Mouse (Mus musculus) MEL (cell line): ENCODE results near the gene Rufy3. TPM values are rescaled to one million over a fixed set of nuclear protein-coding genes. Genes with fewer than 3 reads are reported as not detected.

ENCODE experiments used
- DNase-seq: peaks from one replicate; pipeline ENCODE4 v3.0.0; 2011; ENCODE audit warnings: low read depth, low spot score
- H3K27ac ChIP-seq: 2 replicates; pipeline ENCODE4 v1.5.1; 2012; ENCODE audit warnings: low read depth, mild to moderate bottlenecking, control low read depth, low read length, moderate library complexity; ENCODE audit not compliant: control insufficient read depth
- H3K27me3 ChIP-seq, 2 experiments: fragments of 150-350 bp in 1 of 2; sonication (generic) in 1 of 2; 2 replicates each; pipeline ENCODE4 v1.6.1; 2012; ENCODE audit warnings: low read length in 2 of 2, mild to moderate bottlenecking in 2 of 2, improper control_type of control experiment in 1 of 2, moderate library complexity in 1 of 2; ENCODE audit not compliant: insufficient read depth in 2 of 2, control insufficient read depth in 1 of 2
- H3K36me3 ChIP-seq, 2 experiments: 2 replicates each; pipeline ENCODE4 v1.6.1; 2012 to 2014; ENCODE audit warnings: low read length in 2 of 2, improper control_type of control experiment in 1 of 2, inconsistent platforms in 1 of 2, mild to moderate bottlenecking in 1 of 2; ENCODE audit not compliant: insufficient read depth in 2 of 2, control insufficient read depth in 1 of 2
- H3K4me1 ChIP-seq, 2 experiments: fragments of 150-350 bp in 1 of 2; sonication (generic) in 1 of 2; 2 replicates each; pipeline ENCODE4 v1.6.1; 2012; ENCODE audit warnings: low read length in 2 of 2, improper control_type of control experiment in 1 of 2, mild to moderate bottlenecking in 1 of 2; ENCODE audit not compliant: insufficient read depth in 2 of 2, control insufficient read depth in 1 of 2
- H3K4me3 ChIP-seq, 2 experiments: fragments of 150-350 bp in 1 of 2; sonication (generic) in 1 of 2; 2 replicates each; pipeline ENCODE4 v1.5.1; 2012; ENCODE audit warnings: low read depth in 2 of 2, low read length in 2 of 2, mild to moderate bottlenecking in 2 of 2, moderate library complexity in 2 of 2, control low read depth in 1 of 2, improper control_type of control experiment in 1 of 2; ENCODE audit not compliant: control insufficient read depth in 1 of 2, insufficient read depth in 1 of 2
- H3K79me2 ChIP-seq: 2 replicates; pipeline ENCODE4 v1.6.1; 2012; ENCODE audit warnings: mild to moderate bottlenecking, low read length, moderate library complexity; ENCODE audit not compliant: control insufficient read depth, poor library complexity, insufficient read depth
- H3K9ac ChIP-seq: 2 replicates; pipeline ENCODE4 v1.6.1; 2012; ENCODE audit warnings: low read depth, mild to moderate bottlenecking, control low read depth, low read length, moderate library complexity; ENCODE audit not compliant: control insufficient read depth, poor library complexity, severe bottlenecking
- H3K9me3 ChIP-seq: fragments of 150-350 bp; sonication (generic); replicated peaks from 2 replicates; pipeline ENCODE4 v1.6.1; 2012; ENCODE audit warnings: mild to moderate bottlenecking, low read length, improper control_type of control experiment, moderate library complexity; ENCODE audit not compliant: insufficient read depth
- CHD2 ChIP-seq: IDR thresholded peaks from 2 replicates; pipeline ENCODE4 v1.6.1; 2011; ENCODE audit warnings: low read length, improper control_type of control experiment
- ELF1 ChIP-seq: IDR thresholded peaks from 2 replicates; pipeline ENCODE4 v1.6.1; 2014; ENCODE audit warnings: low read depth, mild to moderate bottlenecking, inconsistent platforms, low read length, improper control_type of control experiment, moderate library complexity
- GABPA ChIP-seq: IDR thresholded peaks from 2 replicates; pipeline ENCODE4 v1.6.1; 2012; ENCODE audit warnings: low read depth, mild to moderate bottlenecking, inconsistent platforms, low read length, improper control_type of control experiment, moderate library complexity
- HCFC1 ChIP-seq: IDR thresholded peaks from 2 replicates; pipeline ENCODE4 v1.6.1; 2012; ENCODE audit warnings: low read depth, mild to moderate bottlenecking, inconsistent platforms, low read length, improper control_type of control experiment, moderate library complexity
- JUND ChIP-seq: IDR thresholded peaks from 2 replicates; pipeline ENCODE4 v1.6.1; 2011; ENCODE audit warnings: low read depth, mild to moderate bottlenecking, improper control_type of control experiment, low read length
- MAX ChIP-seq: IDR thresholded peaks from 2 replicates; pipeline ENCODE4 v1.6.1; 2011; ENCODE audit warnings: low read length, improper control_type of control experiment
- MXI1 ChIP-seq: IDR thresholded peaks from 2 replicates; pipeline ENCODE4 v1.6.1; 2011; ENCODE audit warnings: mild to moderate bottlenecking, low read depth, low read length, improper control_type of control experiment
- MYC ChIP-seq: IDR thresholded peaks from 2 replicates; pipeline ENCODE4 v1.6.1; 2011; ENCODE audit warnings: low read depth, mild to moderate bottlenecking, low read length, improper control_type of control experiment, moderate library complexity
- NELFE ChIP-seq: IDR thresholded peaks from 2 replicates; pipeline ENCODE4 v1.6.1; 2011; ENCODE audit warnings: low read depth, low read length, improper control_type of control experiment
- NRF1 ChIP-seq: IDR thresholded peaks from 2 replicates; pipeline ENCODE4 v1.6.1; 2014; ENCODE audit warnings: low read depth, mild to moderate bottlenecking, inconsistent platforms, low read length, improper control_type of control experiment, moderate library complexity; ENCODE audit not compliant: poor library complexity, insufficient read depth, severe bottlenecking
- POLR2A ChIP-seq, 2 experiments: IDR thresholded peaks; 2 replicates each; pipeline ENCODE4 v1.6.1; 2011 to 2012; ENCODE audit warnings: low read length in 2 of 2, mild to moderate bottlenecking in 2 of 2, control low read depth in 1 of 2, improper control_type of control experiment in 1 of 2, low read depth in 1 of 2, moderate library complexity in 1 of 2; ENCODE audit not compliant: control insufficient read depth in 1 of 2, insufficient read depth in 1 of 2, poor library complexity in 1 of 2
- POLR2AphosphoS2 ChIP-seq: IDR thresholded peaks from 2 replicates; pipeline ENCODE4 v1.6.1; 2011; ENCODE audit warnings: low read length, improper control_type of control experiment
- RAD21 ChIP-seq: IDR thresholded peaks from 2 replicates; pipeline ENCODE4 v1.6.1; 2011; ENCODE audit warnings: mild to moderate bottlenecking, low read depth, low read length, improper control_type of control experiment
- SIN3A ChIP-seq: IDR thresholded peaks from 2 replicates; pipeline ENCODE4 v1.6.1; 2012; ENCODE audit warnings: low read length, improper control_type of control experiment, inconsistent platforms
- SMC3 ChIP-seq: IDR thresholded peaks from 2 replicates; pipeline ENCODE4 v1.6.1; 2011; ENCODE audit warnings: low read depth, low read length, improper control_type of control experiment
- TCF12 ChIP-seq: IDR thresholded peaks from 2 replicates; pipeline ENCODE4 v1.6.1; 2014; ENCODE audit warnings: low read depth, mild to moderate bottlenecking, inconsistent platforms, low read length, improper control_type of control experiment, moderate library complexity
- UBTF ChIP-seq: IDR thresholded peaks from 2 replicates; pipeline ENCODE4 v1.6.1; 2012; ENCODE audit warnings: low read depth, mild to moderate bottlenecking, inconsistent platforms, low read length, improper control_type of control experiment, moderate library complexity, borderline replicate concordance; ENCODE audit not compliant: insufficient read depth
- USF2 ChIP-seq, 2 experiments: IDR thresholded peaks; 2 replicates each; pipeline ENCODE4 v1.6.1; 2011 to 2012; ENCODE audit warnings: improper control_type of control experiment in 2 of 2, low read length in 2 of 2, borderline replicate concordance in 1 of 2, inconsistent platforms in 1 of 2, low read depth in 1 of 2, mild to moderate bottlenecking in 1 of 2; ENCODE audit not compliant: insufficient read depth in 1 of 2
- ZC3H11A ChIP-seq: IDR thresholded peaks from 2 replicates; pipeline ENCODE4 v1.6.1; 2012; ENCODE audit warnings: low read depth, mild to moderate bottlenecking, inconsistent platforms, low read length, improper control_type of control experiment
- ZKSCAN1 ChIP-seq: IDR thresholded peaks from 2 replicates; pipeline ENCODE4 v1.6.1; 2012; ENCODE audit warnings: low read depth, mild to moderate bottlenecking, inconsistent platforms, low read length, improper control_type of control experiment, moderate library complexity
- ZMIZ1 ChIP-seq: IDR thresholded peaks from 2 replicates; pipeline ENCODE4 v1.6.1; 2012; ENCODE audit warnings: low read depth, mild to moderate bottlenecking, inconsistent platforms, low read length, improper control_type of control experiment, moderate library complexity
- polyA plus RNA-seq, 2 experiments: library from polyadenylated mRNA; stranded (reverse) in 1 of 2; unstranded in 1 of 2; fragments of >175 nt in 1 of 2; fragments of >200 nt in 1 of 2; gene quantifications; 2 replicates each; pipeline versions ENCODE4 v1.2.1 to v1.2.4; 2012; ENCODE audit warnings: low replicate concordance in 2 of 2, low read depth in 1 of 2; ENCODE audit not compliant: insufficient read length in 2 of 2, insufficient read depth in 1 of 2, missing spikeins in 1 of 2
- total RNA-seq: library from RNA; depleted of rRNA; stranded (reverse); fragments of 300-350 nt; gene quantifications from 2 replicates; pipeline ENCODE4 v1.2.3, GENCODE M21; 2012

Gene Rufy3
- total and polyA plus RNA-seq, 3 experiments: 3.2 to 5.7 TPM; not detected in 1

- H3K4me3 ChIP-seq: no peak overlapping the region
- no peaks in the 10 kb centered on the region for H3K4me1 ChIP-seq
- no peaks in the 10 kb centered on the region for H3K27me3 ChIP-seq
- no peaks in the 10 kb centered on the region for H3K36me3 ChIP-seq
- H3K79me2 ChIP-seq: no peaks in the 10 kb centered on the region
- TF ChIP-seq CHD2 (no peak), NELFE (no peak), POLR2A (IDR thresholded peaks at IDR 0.05; ENCODE audit: control insufficient read depth in 1 of 2, insufficient read depth in 1 of 2, low read depth in 1 of 2, low read length in 2 of 2, poor library complexity in 1 of 2) (no peak), POLR2AphosphoS2 (no peak), SIN3A (no peak), ZKSCAN1 (no peak), NRF1 (no peak), TCF12 (no peak), MAX (no peak), MYC (no peak), MXI1 (no peak), ELF1 (no peak), SMC3 (no peak)
- H3K9me3 ChIP-seq: no peaks in the 10 kb centered on the region
- no peak for DNase-seq
- H3K9ac ChIP-seq: no peak overlapping the region
- H3K27ac ChIP-seq: no peak overlapping the region
Measured at GRCm38 (mm10) chr5:88604641-88605358, 40.0 kb downstream of the Rufy3 start.

- Histone ChIP-seq H3K9me3 (no peaks in the 10 kb centered on the region), H3K9ac (no peak overlapping the region), H3K79me2 (no peaks in the 10 kb centered on the region), H3K4me1 (no peaks in the 10 kb centered on the region), H3K4me3 (no peak overlapping the region), H3K27me3 (no peaks in the 10 kb centered on the region), H3K27ac (no peak overlapping the region), H3K36me3 (no peaks in the 10 kb centered on the region)
- no peak for DNase-seq
- no peak for TF ChIP-seq UBTF
- TF ChIP-seq JUND: no peak
- TF ChIP-seq HCFC1: no peak
- no peak for TF ChIP-seq GABPA
- TF ChIP-seq POLR2AphosphoS2: no peak
- TF ChIP-seq SMC3: no peak
- no peak for TF ChIP-seq ZMIZ1
- TF ChIP-seq ELF1: no peak
- no peak for TF ChIP-seq USF2 (IDR thresholded peaks at IDR 0.05; ENCODE audit: borderline replicate concordance in 1 of 2, insufficient read depth in 1 of 2, low read depth in 1 of 2, low read length in 2 of 2)
- no peak for TF ChIP-seq ZC3H11A
- no peak for TF ChIP-seq RAD21
Measured at GRCm38 (mm10) chr5:88614129-88614528, 49.3 kb downstream of the Rufy3 start.
